Mouse (Mus musculus): ENCODE results near the gene Dnajc1. TPM values are rescaled to one million over a fixed set of nuclear protein-coding genes. Genes with fewer than 3 reads are reported as not detected.

The Dnajc1 gene
- 58.9 TPM for polyA plus RNA-seq (2017; shearing (Covaris generic))

GRCm38 (mm10) chr2:18392331-18393021, at the start of gene Dnajc1:
Gene Dnajc1 (minus strand): TSS chr2:18392830.

All from naive thymus-derived CD4-positive, alpha-beta T cell, adult 5 months (primary cell).